Comparison of ENCODE assay signal across 11 mouse cellular contexts in genomic region chrX:151054489-151054888, GRCm38 (mm10). TPM values are rescaled to one million over a fixed set of nuclear protein-coding genes. Genes with fewer than 3 reads are reported as not detected.
DNase-seq lines count a peak whose midpoint lies in the region; ATAC-seq lines count a peak whose summit lies in the region.
"Had no signal": no experiment of that assay in that cellular context is flagged by ENCODE, and none has a peak within 500 bp of the region (broad histone marks: within the 10 kb centered on the region; RNA-seq: fewer than 3 reads in every experiment).

No protein-coding gene starts in this region.

- no peak overlapping the region for H3K27ac ChIP-seq in neural tube, embryonic 15.5 days (replicated peaks)
- H3K27ac ChIP-seq in embryonic facial prominence, embryonic 14.5 days (replicated peaks; ENCODE audit: low read depth, low read length), result peak overlapping the region; percentile 54
- H3K27ac ChIP-seq: layer of hippocampus, adult 2 months; liver, embryonic 13.5 days had no signal

- no peak overlapping the region for H3K9ac ChIP-seq in neural tube, embryonic 15.5 days (replicated peaks)
- H3K9ac ChIP-seq in embryonic facial prominence, embryonic 14.5 days (ENCODE audit: low read depth, low read length), result no peak overlapping the region
- H3K9ac ChIP-seq: liver, embryonic 13.5 days had no signal

- H3K9me3 ChIP-seq in neural tube, embryonic 15.5 days (replicated peaks), result no peaks in the 10 kb centered on the region
- H3K9me3 ChIP-seq in embryonic facial prominence, embryonic 14.5 days (ENCODE audit: control insufficient read depth, low read length), result no peaks in the 10 kb centered on the region
- H3K9me3 ChIP-seq: liver, embryonic 13.5 days had no signal

- no peaks in the 10 kb centered on the region for H3K27me3 ChIP-seq in neural tube, embryonic 15.5 days (replicated peaks)
- H3K27me3 ChIP-seq in embryonic facial prominence, embryonic 14.5 days (replicated peaks; ENCODE audit: control insufficient read depth, insufficient read depth, low read length), result no peaks in the 10 kb centered on the region; the same call in 1 of the 2 replicates

- no peak overlapping the region for H3K4me2 ChIP-seq in neural tube, embryonic 15.5 days
- H3K4me2 ChIP-seq in embryonic facial prominence, embryonic 14.5 days (ENCODE audit: low read depth, low read length), result peak overlapping the region; percentile 33
- H3K4me2 ChIP-seq: liver, embryonic 13.5 days had no signal

- H3K4me1 ChIP-seq in neural tube, embryonic 15.5 days, result peaks cover 34% of the 10 kb centered on the region
- H3K4me1 ChIP-seq in embryonic facial prominence, embryonic 14.5 days (ENCODE audit: control insufficient read depth, insufficient read depth, low read length), result 0 out of 2 replicates have a peak, but pooled peaks cover 7% of the 10 kb centered on the region
- H3K4me1 ChIP-seq: liver, embryonic 13.5 days had no signal

- peak; percentile 15 for DNase-seq in heart, postnatal 4 days
- no peak for DNase-seq in heart, adult 18-20 months
- peak; percentile 13 for DNase-seq in neural tube, embryonic 10.5 days (ENCODE audit: extremely low spot score, low spot score)
- DNase-seq in embryonic facial prominence, embryonic 14.5 days (ENCODE audit: low spot score), result peak; percentile 14
- DNase-seq in urinary bladder, postnatal 25 days (ENCODE audit: low spot score), result no peak
- DNase-seq in layer of hippocampus, adult 9-11 months, result no peak
- DNase-seq: cerebellum, postnatal 10 days; liver, embryonic 13.5 days had no signal

- WGBS in neural tube, embryonic 15.5 days, result 68% methylated on average over 5 of the region's 6 CpGs
- WGBS in embryonic facial prominence, embryonic 14.5 days, result 71% methylated on average over 4 of the region's 6 CpGs

- no peaks in the 10 kb centered on the region for H3K36me3 ChIP-seq in neural tube, embryonic 15.5 days
- H3K36me3 ChIP-seq in embryonic facial prominence, embryonic 14.5 days (ENCODE audit: control insufficient read depth, insufficient read depth, low read length), result no peaks in the 10 kb centered on the region
- H3K36me3 ChIP-seq: liver, embryonic 13.5 days had no signal

- ATAC-seq in neural tube, embryonic 15.5 days (ENCODE audit: low FRiP score), result no peak
- ATAC-seq in embryonic facial prominence, embryonic 14.5 days (ENCODE audit: low read depth), result peak; percentile 33; the same call in 1 of the 2 replicates

- no peak overlapping the region for H3K4me3 ChIP-seq in neural tube, embryonic 15.5 days (replicated peaks)
- H3K4me3 ChIP-seq in embryonic facial prominence, embryonic 14.5 days (ENCODE audit: low read depth, low read length), result peak overlapping the region; percentile 5; the same call in 1 of the 2 replicates
- H3K4me3 ChIP-seq: heart, adult 2 months; layer of hippocampus, adult 2 months; liver, embryonic 13.5 days had no signal

RNA-seq across cellular contexts. Expression of gene Fgd1, which starts 8.5 kb away (rescaled TPM):
- total RNA-seq in heart, postnatal 4 days (2021), result 10 to 100 TPM; 23.7 to 25.6 TPM
- 1 to 10 TPM; 6.2 to 7.4 TPM for total RNA-seq in heart, adult 18-20 months (2021)
- 13.3 and 15.1 TPM in 2 replicates for polyA plus RNA-seq in neural tube, embryonic 15.5 days (2015; fragmentation: Nextera tagmentation; extraction: Ambion mirVana)
- polyA plus RNA-seq in embryonic facial prominence, embryonic 14.5 days (2014; fragmentation: Nextera tagmentation; extraction: Ambion mirVana), result 11.9 and 13.2 TPM in 2 replicates

RNA-seq across cellular contexts. Expression of gene Gnl3l, which starts 37.4 kb away (rescaled TPM):
- total RNA-seq in heart, postnatal 4 days (2021), result 10 to 100 TPM; 34.3 to 37.9 TPM
- total RNA-seq in heart, adult 18-20 months (2021), result 10 to 100 TPM; 32.9 TPM
- polyA plus RNA-seq in neural tube, embryonic 15.5 days (2015; fragmentation: Nextera tagmentation; extraction: Ambion mirVana), result 71.3 and 82.0 TPM in 2 replicates
- polyA plus RNA-seq in embryonic facial prominence, embryonic 14.5 days (2014; fragmentation: Nextera tagmentation; extraction: Ambion mirVana), result 24.0 and 24.7 TPM in 2 replicates

RNA-seq across cellular contexts. Expression of gene Tsr2, which starts 41.9 kb away (rescaled TPM):
- total RNA-seq in heart, postnatal 4 days (2021), result 10 to 100 TPM; 12.9 to 13.0 TPM
- 10 to 100 TPM; 13.7 to 16.4 TPM for total RNA-seq in heart, adult 18-20 months (2021)
- polyA plus RNA-seq in neural tube, embryonic 15.5 days (2015; fragmentation: Nextera tagmentation; extraction: Ambion mirVana), result 37.5 and 39.7 TPM in 2 replicates
- polyA plus RNA-seq in embryonic facial prominence, embryonic 14.5 days (2014; fragmentation: Nextera tagmentation; extraction: Ambion mirVana), result 35.8 and 38.3 TPM in 2 replicates

Comparison
In these comparisons a context has a peak if more than half of its experiments do, and no peak if none do; other contexts are left out.
1. DNase-seq: peak in heart, postnatal 4 days (single experiment), neural tube, embryonic 10.5 days (single experiment) and embryonic facial prominence, embryonic 14.5 days (single experiment); none in heart, adult 18-20 months (0 of 2), urinary bladder, postnatal 25 days (single experiment) and layer of hippocampus, adult 9-11 months (single experiment).